Mouse (Mus musculus): ENCODE measurements at regions not wholly inside any gene's neighbourhood (a gene's known extent, or its start where the extent isn't known, plus 50 kb on each side); places are given as distances from the start of the nearest gene placed in this dataset.
A peak's percentile ranks its signal among the peaks of the same experiment; 100 is the strongest.

DNA sequence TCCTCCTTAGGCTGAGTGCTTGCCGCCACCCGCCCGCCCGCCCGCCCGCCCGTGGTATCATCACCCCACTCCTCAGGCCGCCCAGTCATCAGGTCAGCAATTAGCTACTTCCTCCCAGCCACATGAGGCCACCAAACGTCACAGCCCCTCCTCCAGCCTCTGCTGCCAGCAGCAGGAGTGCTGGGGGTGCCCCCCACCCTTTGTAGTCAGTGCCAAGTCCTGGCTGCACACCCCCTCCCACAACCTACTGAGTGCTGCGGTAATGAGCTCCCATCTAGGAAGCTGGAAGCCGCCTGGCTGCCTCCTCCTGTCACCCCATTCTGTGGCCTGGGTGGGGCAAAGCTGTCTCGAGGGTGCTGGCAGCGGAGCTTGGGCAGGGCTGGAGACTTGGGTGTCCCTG, 73.8 kb upstream of the 1600014C23Rik start:
- Histone ChIP-seq H3K4me3 (no peak overlapping the region; the same call in 1 of the 2 replicates), H3K9me3 (no peaks in the 10 kb centered on the region), H3K27me3 (ENCODE audit: insufficient read depth, poor library complexity, severe bottlenecking) (peaks cover 80% of the 10 kb centered on the region), H3K36me3 (no peaks in the 10 kb centered on the region), H3K4me1 (peaks cover 48% of the 10 kb centered on the region), H3K27ac (peak overlapping the region; percentile 57)
- no peak for DNase-seq (ENCODE audit: low spot score)
- 32% methylated on average over 13 of the region's 13 CpGs for WGBS

DNA sequence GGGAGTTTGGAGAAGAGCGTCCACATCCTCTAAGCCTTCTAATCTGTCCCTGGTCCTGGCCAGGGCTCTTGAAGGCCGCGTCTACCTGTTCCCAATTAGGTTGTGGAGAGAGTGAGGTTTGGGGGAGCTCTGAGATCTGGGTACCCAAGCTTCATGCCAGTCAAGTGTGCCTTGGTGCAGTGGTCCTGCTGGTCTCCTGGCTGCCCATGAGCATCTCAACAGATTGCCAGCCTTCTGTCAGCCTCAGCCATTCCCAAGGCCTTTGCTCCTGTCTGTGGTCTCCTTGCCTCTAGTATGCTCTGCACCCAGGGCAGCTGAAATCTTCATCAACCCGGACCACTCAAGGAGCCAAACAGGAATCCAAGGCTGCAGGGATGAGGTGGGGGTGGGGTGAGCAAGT, 73.2 kb upstream of the 1600014C23Rik start:
- DNase-seq (ENCODE audit: low spot score) = no peak

DNA sequence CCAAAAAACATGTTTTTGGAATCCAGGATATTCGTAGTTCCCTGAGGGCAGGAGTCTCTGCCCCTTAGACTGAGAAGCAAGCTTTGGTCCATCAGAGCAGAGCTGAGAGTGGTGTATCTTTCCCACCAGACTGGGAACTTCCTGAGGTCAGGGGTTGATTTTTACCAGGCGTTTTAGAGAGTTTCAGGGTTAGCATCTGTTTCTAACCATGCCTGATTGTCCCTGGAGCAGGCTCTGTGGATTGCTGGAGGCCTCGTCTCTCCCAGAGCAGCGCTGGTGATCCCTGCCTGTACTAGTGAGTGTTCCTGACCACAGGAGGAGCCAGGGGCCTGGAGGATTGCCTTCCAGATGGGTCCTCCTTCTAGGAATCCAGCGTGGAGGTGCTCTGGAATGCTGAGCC, 72.8 kb upstream of the 1600014C23Rik start:
- Histone ChIP-seq H3K36me3 (no peaks in the 10 kb centered on the region), H3K27ac (no peak overlapping the region; the same call in 1 of the 2 replicates), H3K4me3 (no peak overlapping the region), H3K9me3 (no peaks in the 10 kb centered on the region), H3K4me1 (peaks cover 49% of the 10 kb centered on the region), H3K27me3 (ENCODE audit: insufficient read depth, poor library complexity, severe bottlenecking) (peaks cover 73% of the 10 kb centered on the region)
- WGBS = 37% methylated on average over 5 of the region's 5 CpGs
- DNase-seq (ENCODE audit: low spot score) = no peak

More for the DNA sequence above, 73.2 kb upstream of the 1600014C23Rik start:
- Histone ChIP-seq H3K4me1 (peaks cover 48% of the 10 kb centered on the region), H3K36me3 (no peaks in the 10 kb centered on the region), H3K27me3 (ENCODE audit: insufficient read depth, poor library complexity, severe bottlenecking) (peaks cover 76% of the 10 kb centered on the region), H3K27ac (peak overlapping the region; percentile 57), H3K9me3 (no peaks in the 10 kb centered on the region), H3K4me3 (no peak overlapping the region)
- 55% methylated on average over 4 of the region's 4 CpGs for WGBS

DNA sequence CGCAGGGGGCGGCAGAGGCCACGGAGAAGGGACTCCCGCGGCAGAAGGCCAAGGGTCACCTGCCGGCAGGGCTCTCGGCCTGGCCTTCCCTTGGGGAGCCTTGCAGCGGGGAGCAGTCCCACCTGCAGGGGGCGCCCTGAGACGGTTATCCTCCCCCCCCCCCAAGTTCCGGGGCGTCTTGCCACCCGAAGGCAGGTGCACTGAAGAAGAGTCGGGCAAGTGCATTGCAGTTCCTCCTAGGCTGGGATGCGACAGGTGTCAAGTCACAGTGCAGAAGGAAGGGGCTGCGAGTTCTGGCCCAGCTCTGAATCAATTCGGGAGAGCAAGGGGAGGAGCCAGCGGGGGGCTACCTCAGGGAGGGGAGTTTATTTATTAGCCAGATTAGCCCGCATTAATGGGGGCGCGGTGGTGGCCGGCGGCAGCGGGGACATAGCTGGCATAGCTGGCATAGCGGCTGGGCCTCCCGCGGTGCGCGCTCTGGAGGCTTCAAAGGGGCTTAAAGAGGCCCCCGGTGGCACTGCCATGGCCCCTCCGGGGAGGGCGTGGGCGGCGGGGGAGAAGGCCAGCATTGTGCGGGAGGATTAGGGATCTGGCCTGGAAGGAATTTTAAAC, 71.9 kb upstream of the 1600014C23Rik start:
- H3K27ac ChIP-seq = peak overlapping the region; percentile 66
- no peaks in the 10 kb centered on the region for H3K9me3 ChIP-seq
- no peaks in the 10 kb centered on the region for H3K36me3 ChIP-seq
- DNase-seq (ENCODE audit: low spot score) = no peak
- peak overlapping the region; percentile 34 for H3K4me3 ChIP-seq
- peaks cover 74% of the 10 kb centered on the region for H3K27me3 ChIP-seq (ENCODE audit: insufficient read depth, poor library complexity, severe bottlenecking)
- H3K4me1 ChIP-seq = peaks cover 49% of the 10 kb centered on the region
- WGBS = 4% methylated on average over 34 of the region's 35 CpGs

DNA sequence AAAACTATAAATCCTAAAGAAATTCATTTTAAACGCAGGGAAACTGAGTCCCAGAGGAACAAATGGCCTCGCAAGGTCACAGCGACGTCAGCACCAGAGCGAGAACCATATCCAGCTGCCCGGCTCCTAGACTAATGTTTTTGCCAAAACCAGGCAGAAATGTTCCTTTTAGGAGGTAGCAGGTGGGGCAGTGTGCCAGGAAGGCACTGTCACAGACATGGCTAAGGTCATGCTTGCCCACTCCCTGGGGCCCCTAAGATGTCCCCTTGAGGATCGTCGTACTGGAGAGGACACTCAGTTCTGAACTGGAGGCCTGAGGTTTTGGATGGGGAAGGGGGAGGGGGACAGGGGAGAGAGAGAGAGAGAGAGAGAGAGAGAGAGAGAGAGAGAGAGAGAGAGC, 69.7 kb upstream of the 1600014C23Rik start:
- Histone ChIP-seq H3K4me1 (peaks cover 54% of the 10 kb centered on the region), H3K36me3 (no peaks in the 10 kb centered on the region), H3K9me3 (peaks cover 3% of the 10 kb centered on the region), H3K4me3 (no peak overlapping the region), H3K27ac (no peak overlapping the region), H3K27me3 (ENCODE audit: insufficient read depth, poor library complexity, severe bottlenecking) (peaks cover 72% of the 10 kb centered on the region)
- DNase-seq (ENCODE audit: low spot score) = no peak
- 86% methylated on average over 8 of the region's 8 CpGs for WGBS

DNA sequence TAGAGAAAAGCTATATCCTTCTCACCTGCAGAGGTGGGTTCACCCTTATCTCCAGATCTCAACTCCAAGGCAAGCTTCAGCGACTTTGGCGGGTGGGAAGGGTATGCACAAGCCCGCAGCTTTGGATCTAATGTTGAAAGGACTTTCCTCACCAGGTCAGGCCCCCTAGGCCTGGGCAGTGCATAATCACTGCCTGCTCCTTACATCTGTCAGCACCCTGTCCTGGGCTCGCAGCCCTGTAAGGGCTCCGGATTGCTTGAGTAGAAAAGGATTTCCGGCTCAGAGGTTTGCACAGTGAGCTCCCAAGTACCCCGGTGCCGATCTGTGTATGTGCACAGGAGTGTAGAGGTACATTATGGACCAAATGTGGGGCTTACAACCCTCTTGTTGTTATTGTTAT, 68.8 kb upstream of the 1600014C23Rik start:
- 28% methylated on average over 8 of the region's 8 CpGs for WGBS
- Histone ChIP-seq H3K27me3 (ENCODE audit: insufficient read depth, poor library complexity, severe bottlenecking) (peaks cover 72% of the 10 kb centered on the region), H3K9me3 (peaks cover 3% of the 10 kb centered on the region), H3K36me3 (no peaks in the 10 kb centered on the region), H3K4me3 (no peak overlapping the region), H3K4me1 (peaks cover 52% of the 10 kb centered on the region), H3K27ac (no peak overlapping the region)
- DNase-seq (ENCODE audit: low spot score) = peak; percentile 85

DNA sequence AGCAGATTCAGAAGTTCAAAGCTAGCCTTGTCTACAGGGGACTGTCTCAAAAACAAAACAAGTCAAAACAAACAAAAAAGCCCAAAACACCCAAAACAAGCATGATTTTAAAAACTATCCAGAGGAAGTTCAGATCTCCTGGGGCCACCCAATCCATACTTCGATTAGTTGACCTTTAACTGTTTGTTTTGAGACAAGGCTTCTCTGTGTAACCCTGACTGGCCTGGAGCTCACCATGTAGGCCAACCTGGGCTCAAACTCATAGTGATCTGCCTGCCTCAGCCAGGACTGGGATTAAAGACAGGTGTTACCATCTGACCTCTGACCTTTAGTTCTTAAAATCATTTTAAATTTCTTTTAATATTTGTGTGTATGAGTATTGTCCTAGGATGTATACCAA, 66.1 kb upstream of the 1600014C23Rik start:
- no peak overlapping the region for H3K27ac ChIP-seq
- H3K27me3 ChIP-seq (ENCODE audit: insufficient read depth, poor library complexity, severe bottlenecking) = peaks cover 59% of the 10 kb centered on the region
- peaks cover 6% of the 10 kb centered on the region for H3K9me3 ChIP-seq
- no peak for DNase-seq (ENCODE audit: low spot score)
- 79% methylated on average over 1 of the region's 1 CpGs for WGBS
- H3K4me1 ChIP-seq = peaks cover 30% of the 10 kb centered on the region
- H3K36me3 ChIP-seq = no peaks in the 10 kb centered on the region
- H3K4me3 ChIP-seq = no peak overlapping the region

DNA sequence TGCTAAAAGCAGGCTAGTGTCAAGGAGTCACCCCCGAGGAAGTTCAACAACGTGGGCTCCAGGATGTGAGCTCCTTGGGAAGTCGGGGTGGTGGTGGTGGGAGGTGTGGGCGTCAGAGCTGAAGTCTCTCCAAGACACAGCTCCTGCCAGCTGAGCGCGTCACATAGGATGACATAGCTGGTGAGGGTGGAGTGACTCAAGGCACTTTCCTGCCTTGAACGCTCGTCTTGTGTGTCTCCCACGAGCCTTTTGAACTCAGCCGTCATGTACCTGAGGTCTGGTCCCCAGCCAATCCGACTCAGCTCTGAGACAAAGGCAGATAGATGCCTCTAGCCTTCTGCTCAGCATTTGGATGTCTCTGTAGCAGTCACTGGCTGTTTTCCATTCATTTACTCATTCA, 65.4 kb upstream of the 1600014C23Rik start:
- no peak for DNase-seq (ENCODE audit: low spot score)
- peaks cover 25% of the 10 kb centered on the region for H3K4me1 ChIP-seq
- H3K27me3 ChIP-seq (ENCODE audit: insufficient read depth, poor library complexity, severe bottlenecking) = peaks cover 52% of the 10 kb centered on the region
- no peak overlapping the region for H3K4me3 ChIP-seq
- H3K9me3 ChIP-seq = peaks cover 6% of the 10 kb centered on the region
- no peak overlapping the region for H3K27ac ChIP-seq
- H3K36me3 ChIP-seq = no peaks in the 10 kb centered on the region
- WGBS = 68% methylated on average over 11 of the region's 11 CpGs

DNA sequence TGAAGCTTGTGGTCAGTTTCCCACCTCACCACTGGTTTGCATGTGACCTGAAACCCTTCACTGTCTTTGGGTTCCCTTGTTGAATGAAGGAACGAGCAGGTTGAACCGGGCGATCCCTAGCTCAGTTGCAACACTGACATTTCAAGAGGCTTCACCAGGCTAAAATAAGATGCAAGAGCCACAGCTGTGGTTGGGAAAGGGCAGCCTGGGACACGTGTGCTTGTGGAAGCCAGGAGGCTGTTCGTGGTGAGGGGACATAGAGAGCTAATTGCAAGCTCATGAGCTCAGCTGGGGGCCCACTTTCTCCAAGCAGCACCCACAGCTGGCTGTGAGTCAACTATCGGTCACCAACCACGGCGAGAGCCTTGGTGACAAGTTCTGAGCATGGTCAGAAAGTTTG, 64.8 kb upstream of the 1600014C23Rik start:
- H3K36me3 ChIP-seq = no peaks in the 10 kb centered on the region
- no peak for DNase-seq (ENCODE audit: low spot score)
- peaks cover 6% of the 10 kb centered on the region for H3K9me3 ChIP-seq
- peaks cover 20% of the 10 kb centered on the region for H3K4me1 ChIP-seq
- H3K27me3 ChIP-seq (ENCODE audit: insufficient read depth, poor library complexity, severe bottlenecking) = peaks cover 46% of the 10 kb centered on the region
- WGBS = 64% methylated on average over 8 of the region's 8 CpGs
- H3K4me3 ChIP-seq = no peak overlapping the region
- H3K27ac ChIP-seq = no peak overlapping the region

DNA sequence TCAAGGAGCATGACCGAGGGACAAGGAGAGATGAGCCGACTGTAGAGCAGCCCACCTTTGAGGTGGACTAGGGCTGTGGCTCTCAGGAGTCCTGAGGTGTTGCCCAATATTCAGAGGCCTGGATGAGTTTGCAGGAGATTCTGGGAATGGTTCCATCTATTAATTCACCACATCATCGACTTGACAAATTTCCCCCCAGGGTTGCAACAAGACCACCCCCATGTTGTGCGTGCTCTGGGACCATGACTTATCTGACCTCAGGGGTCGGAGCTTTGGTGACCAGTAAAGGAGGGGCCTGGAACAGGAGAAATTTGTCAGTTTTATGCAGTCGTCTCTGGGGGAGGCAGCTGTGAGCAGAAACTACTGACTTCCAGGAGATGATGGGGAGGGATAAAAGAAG, 63.5 kb upstream of the 1600014C23Rik start:
- Histone ChIP-seq H3K27me3 (ENCODE audit: insufficient read depth, poor library complexity, severe bottlenecking) (peaks cover 42% of the 10 kb centered on the region), H3K36me3 (no peaks in the 10 kb centered on the region), H3K27ac (no peak overlapping the region), H3K9me3 (peaks cover 6% of the 10 kb centered on the region), H3K4me3 (no peak overlapping the region), H3K4me1 (peaks cover 12% of the 10 kb centered on the region)
- WGBS = 74% methylated on average over 6 of the region's 6 CpGs
- no peak for DNase-seq (ENCODE audit: low spot score)

DNA sequence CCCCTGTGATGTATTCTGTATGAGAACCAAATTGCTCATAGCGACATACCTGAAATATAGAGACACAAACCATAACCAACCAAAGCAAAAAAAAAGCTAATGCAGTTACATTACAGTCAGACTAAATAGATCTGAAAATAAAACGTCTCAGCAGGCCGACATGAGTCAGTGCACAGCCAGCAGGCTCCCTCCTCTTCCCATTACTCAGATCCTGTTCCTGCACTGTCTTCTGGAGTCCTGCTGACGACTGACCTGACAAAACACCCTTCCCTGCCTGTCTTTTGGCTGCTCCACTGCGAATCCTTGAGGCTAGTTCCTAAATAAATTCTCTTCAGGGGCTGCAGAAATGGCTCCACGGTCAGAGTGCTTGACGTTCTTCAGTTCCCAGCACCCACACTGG, 61.3 kb upstream of the 1600014C23Rik start:
- WGBS = 83% methylated on average over 7 of the region's 7 CpGs
- H3K27me3 ChIP-seq (ENCODE audit: insufficient read depth, poor library complexity, severe bottlenecking) = peaks cover 49% of the 10 kb centered on the region

DNA sequence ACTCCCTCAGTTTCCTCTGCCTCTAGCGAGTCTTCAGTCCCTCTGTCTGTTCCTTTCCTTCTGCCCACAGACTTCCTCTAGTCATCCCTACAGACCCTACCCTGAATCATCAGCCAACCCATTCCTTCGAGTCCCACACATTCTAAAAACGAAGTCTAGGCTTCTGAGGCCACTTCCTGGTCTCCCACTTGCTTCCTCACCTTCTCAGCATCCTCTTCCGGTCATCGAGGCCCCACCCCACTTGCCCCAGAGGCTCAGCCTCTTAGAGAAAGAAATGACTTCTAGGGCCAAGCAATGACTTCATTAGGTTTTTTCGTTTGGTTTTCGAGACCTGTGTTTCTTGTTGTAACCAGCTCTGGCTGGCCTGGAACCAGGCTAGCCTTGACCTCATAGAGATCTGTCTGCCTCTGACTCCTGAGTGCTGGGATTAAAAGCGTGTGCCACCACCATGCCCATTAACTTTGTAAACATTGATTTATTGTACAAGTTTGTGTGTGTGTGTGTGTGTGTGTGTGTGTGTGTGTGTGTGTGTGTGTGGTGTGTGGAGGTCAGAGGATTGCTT, 57.4 kb upstream of the 1600014C23Rik start:
- DNase-seq (ENCODE audit: low spot score) = no peak
- Histone ChIP-seq H3K4me1 (no peaks in the 10 kb centered on the region), H3K4me3 (no peak overlapping the region), H3K9me3 (peaks cover 2% of the 10 kb centered on the region; the same call in 1 of the 2 replicates), H3K27ac (no peak overlapping the region), H3K27me3 (ENCODE audit: insufficient read depth, poor library complexity, severe bottlenecking) (peaks cover 40% of the 10 kb centered on the region), H3K36me3 (no peaks in the 10 kb centered on the region)
- WGBS = 68% methylated on average over 8 of the region's 8 CpGs

More for the DNA sequence above, 61.3 kb upstream of the 1600014C23Rik start:
- H3K4me1 ChIP-seq = peaks cover 7% of the 10 kb centered on the region; the same call in 1 of the 2 replicates
- DNase-seq (ENCODE audit: low spot score) = no peak
- peaks cover 2% of the 10 kb centered on the region; the same call in 1 of the 2 replicates for H3K9me3 ChIP-seq
- H3K27ac ChIP-seq = no peak overlapping the region
- H3K4me3 ChIP-seq = no peak overlapping the region
- H3K36me3 ChIP-seq = no peaks in the 10 kb centered on the region

DNA sequence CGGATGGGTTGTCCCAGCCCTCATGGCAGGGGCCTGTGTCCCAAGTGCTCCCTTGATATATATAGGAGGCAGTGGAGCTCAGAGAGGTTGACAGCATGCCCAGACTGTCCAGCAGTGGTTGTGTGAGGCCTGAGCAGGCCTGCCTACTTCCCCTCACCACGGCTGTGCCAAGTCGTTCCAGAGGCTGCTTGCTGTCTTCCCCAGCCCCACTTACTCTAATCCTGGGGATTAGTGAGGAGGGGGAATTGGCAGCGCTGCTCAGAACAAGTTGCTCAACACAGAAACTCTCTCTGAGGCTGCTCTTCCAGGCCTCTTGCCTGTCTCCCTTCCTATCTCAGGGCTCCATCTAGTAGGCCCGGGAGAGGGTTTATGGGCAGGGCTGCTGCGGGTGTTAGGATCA, 56.1 kb upstream of the 1600014C23Rik start:
- no peaks in the 10 kb centered on the region for H3K9me3 ChIP-seq
- DNase-seq (ENCODE audit: low spot score) = no peak
- H3K4me1 ChIP-seq = no peaks in the 10 kb centered on the region
- H3K36me3 ChIP-seq = no peaks in the 10 kb centered on the region
- WGBS = 49% methylated on average over 6 of the region's 6 CpGs
- H3K27me3 ChIP-seq (ENCODE audit: insufficient read depth, poor library complexity, severe bottlenecking) = peaks cover 46% of the 10 kb centered on the region
- H3K4me3 ChIP-seq = no peak overlapping the region
- no peak overlapping the region for H3K27ac ChIP-seq

DNA sequence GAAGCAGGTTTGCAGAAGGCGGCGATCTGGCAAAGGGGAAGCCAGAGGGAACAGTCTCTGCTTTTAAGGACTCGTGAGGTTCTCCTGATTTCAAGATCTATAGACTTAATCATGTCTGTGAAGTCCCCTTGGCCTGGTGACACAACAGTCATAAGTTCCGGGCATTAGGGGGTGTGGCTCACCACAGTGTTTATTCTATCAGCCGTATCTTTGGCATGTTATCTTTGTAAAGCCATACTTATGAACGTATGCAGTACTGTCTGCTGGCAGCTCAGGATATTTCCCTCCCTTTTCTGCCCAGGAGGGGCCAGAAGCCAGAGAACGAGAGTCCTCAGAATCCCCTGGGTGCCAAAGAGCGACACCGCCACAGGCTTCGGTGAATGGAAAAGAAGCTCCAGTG, 51.3 kb upstream of the 1600014C23Rik start:
- H3K9me3 ChIP-seq = no peaks in the 10 kb centered on the region
- no peaks in the 10 kb centered on the region for H3K4me1 ChIP-seq
- DNase-seq (ENCODE audit: low spot score) = no peak
- peaks cover 54% of the 10 kb centered on the region for H3K27me3 ChIP-seq (ENCODE audit: insufficient read depth, poor library complexity, severe bottlenecking)
- no peak overlapping the region for H3K27ac ChIP-seq
- H3K36me3 ChIP-seq = no peaks in the 10 kb centered on the region
- WGBS = 74% methylated on average over 10 of the region's 10 CpGs
- no peak overlapping the region for H3K4me3 ChIP-seq

All from heart, embryonic 10.5 days (tissue).